Mouse (Mus musculus): ENCODE measurements at regions not wholly inside any gene's neighbourhood (a gene's known extent, or its start where the extent isn't known, plus 50 kb on each side); places are given as distances from the start of the nearest gene placed in this dataset.

DNA sequence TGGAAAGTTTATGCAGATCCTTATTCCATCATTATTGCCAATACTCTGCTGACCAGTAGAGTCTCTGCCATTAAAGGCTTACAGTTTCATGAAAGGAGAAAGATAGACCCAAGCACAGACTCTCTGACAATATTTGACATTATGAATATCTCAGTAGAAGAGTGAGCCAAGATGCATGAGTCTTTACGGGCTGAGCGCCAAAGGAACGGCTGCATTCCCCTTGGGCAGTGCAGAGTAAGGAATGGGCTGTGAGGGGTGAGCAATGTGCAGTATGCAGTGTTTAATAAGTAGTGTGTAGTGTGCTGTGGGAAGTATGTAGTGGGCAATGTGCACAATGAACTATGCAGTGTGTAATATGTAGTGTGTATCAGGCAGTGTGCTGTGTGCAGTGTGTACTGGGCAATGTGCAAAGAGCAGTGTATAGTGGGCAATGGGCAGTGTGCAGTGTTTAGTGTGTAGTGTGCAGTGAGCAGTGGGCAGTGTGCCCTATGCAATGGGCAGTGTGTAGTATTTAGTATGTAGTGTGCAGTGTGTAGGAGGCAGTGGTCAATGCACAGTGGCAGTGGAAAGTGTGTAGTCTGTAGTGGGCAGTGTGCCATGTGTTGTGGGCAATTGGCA, 671.8 kb downstream of the 5730522E02Rik start:
- 84% methylated on average over 3 of the region's 3 CpGs for WGBS
- H3K36me3 ChIP-seq (ENCODE audit: control insufficient read depth, insufficient read depth, low read length), result no peaks in the 10 kb centered on the region
- H3K27ac ChIP-seq (ENCODE audit: insufficient read depth, low read depth, low read length), result no peak overlapping the region
- H3K27me3 ChIP-seq (ENCODE audit: control insufficient read depth, insufficient read depth, low read length), result no peaks in the 10 kb centered on the region
- no peaks in the 10 kb centered on the region for H3K4me1 ChIP-seq (ENCODE audit: control insufficient read depth, insufficient read depth, insufficient read length, low read length)
- no peak overlapping the region for H3K4me3 ChIP-seq (ENCODE audit: low read depth, low read length)
- TF ChIP-seq POLR2A (IDR thresholded peaks at IDR 0.05; ENCODE audit: low read depth, low read length) (no peak), CTCF (IDR thresholded peaks at IDR 0.05; ENCODE audit: extremely low read depth, insufficient read length, insufficient replicate concordance, low read depth, low read length) (no peak)

DNA sequence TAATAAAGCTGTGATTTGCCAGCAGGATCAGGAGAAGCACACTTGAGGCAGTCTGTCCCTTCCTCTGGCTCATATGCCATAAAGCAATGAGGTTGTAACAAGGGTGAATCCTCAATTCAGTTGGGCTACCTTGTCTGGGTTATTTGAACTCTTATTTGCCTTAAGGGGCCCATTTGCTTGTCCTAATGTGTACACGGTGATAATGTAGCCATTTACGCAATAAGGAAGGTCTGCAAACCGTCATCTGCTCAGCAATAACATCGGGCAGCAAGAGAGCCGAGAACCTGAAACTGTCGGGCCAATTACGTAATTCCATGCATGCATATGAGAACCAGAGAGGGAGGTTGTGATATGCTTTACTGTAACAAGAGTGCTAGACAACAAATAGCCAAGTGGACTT, 674.5 kb downstream of the 5730522E02Rik start:
- Histone ChIP-seq H3K27me3 (ENCODE audit: control insufficient read depth, insufficient read depth, low read length) (no peaks in the 10 kb centered on the region), H3K4me1 (ENCODE audit: control insufficient read depth, insufficient read depth, insufficient read length, low read length) (no peaks in the 10 kb centered on the region), H3K4me3 (ENCODE audit: low read depth, low read length) (no peak overlapping the region), H3K27ac (ENCODE audit: insufficient read depth, low read depth, low read length) (no peak overlapping the region), H3K36me3 (ENCODE audit: control insufficient read depth, insufficient read depth, low read length) (no peaks in the 10 kb centered on the region)
- WGBS, result 21% methylated on average over 7 of the region's 7 CpGs
- TF ChIP-seq POLR2A (IDR thresholded peaks at IDR 0.05; ENCODE audit: low read depth, low read length), result no peak
- no peak for TF ChIP-seq CTCF (IDR thresholded peaks at IDR 0.05; ENCODE audit: extremely low read depth, insufficient read length, insufficient replicate concordance, low read depth, low read length)

DNA sequence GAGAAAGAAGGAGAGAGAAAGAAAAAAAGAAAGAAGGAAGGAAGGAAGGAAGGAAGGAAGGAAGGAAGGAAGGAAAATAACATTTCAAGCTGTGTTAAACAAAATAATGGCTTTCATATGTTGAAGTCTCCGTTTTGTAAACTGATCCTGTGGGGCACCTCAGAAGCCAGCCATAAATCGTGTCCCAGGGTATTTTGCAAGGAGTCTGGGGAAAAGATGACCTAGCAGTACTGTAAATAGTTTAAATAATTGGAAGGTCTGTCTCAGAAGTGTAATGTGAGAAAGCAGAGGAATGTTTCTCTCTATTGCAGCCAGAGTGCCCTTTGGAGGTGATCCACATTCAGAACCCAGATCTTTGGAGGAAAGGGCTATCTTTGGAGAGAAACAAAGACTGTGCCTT, 677.5 kb downstream of the 5730522E02Rik start:
- TF ChIP-seq POLR2A (IDR thresholded peaks at IDR 0.05; ENCODE audit: low read depth, low read length), result no peak
- no peak for TF ChIP-seq CTCF (IDR thresholded peaks at IDR 0.05; ENCODE audit: extremely low read depth, insufficient read length, insufficient replicate concordance, low read depth, low read length)
- Histone ChIP-seq H3K27me3 (ENCODE audit: control insufficient read depth, insufficient read depth, low read length) (no peaks in the 10 kb centered on the region), H3K4me1 (ENCODE audit: control insufficient read depth, insufficient read depth, insufficient read length, low read length) (no peaks in the 10 kb centered on the region), H3K36me3 (ENCODE audit: control insufficient read depth, insufficient read depth, low read length) (no peaks in the 10 kb centered on the region), H3K4me3 (ENCODE audit: low read depth, low read length) (no peak overlapping the region), H3K27ac (ENCODE audit: insufficient read depth, low read depth, low read length) (no peak overlapping the region)
- 51% methylated on average over 2 of the region's 2 CpGs for WGBS

DNA sequence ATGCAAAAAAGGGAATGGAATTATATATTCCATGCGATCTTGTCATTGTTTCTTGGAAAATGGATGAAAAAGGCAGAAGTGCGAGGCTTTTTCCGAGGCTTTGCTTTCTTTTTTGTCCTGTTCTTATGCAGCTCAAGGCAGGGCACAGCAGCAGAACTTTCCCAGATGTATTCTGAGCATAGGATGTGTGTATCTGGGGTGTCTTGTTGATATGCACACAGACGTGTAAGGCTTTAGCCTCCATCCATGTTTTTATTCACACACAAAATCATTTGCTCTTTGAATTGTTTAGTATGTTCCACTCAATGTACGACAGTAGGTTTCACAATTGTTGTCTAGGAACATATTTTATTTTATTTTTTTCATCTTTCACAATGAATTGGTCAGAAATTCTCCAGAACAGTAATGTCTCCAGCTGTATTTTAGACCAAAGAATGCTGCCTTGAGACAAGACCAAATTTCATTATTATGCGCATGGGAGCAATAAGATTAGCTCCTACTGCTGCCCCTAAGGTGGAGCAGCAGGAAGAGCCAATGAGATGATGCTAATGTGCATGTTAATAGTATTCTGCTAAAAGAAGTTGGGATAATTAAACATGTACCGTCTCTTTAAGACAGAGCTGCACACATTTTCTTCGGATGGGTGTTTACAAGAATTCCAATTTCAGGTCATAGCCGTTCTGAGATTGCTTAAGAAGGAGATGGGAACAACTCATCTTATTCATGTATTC, 678.7 kb downstream of the 5730522E02Rik start:
- Histone ChIP-seq H3K27ac (ENCODE audit: insufficient read depth, low read depth, low read length) (no peak overlapping the region), H3K36me3 (ENCODE audit: control insufficient read depth, insufficient read depth, low read length) (no peaks in the 10 kb centered on the region), H3K4me3 (ENCODE audit: low read depth, low read length) (no peak overlapping the region), H3K4me1 (ENCODE audit: control insufficient read depth, insufficient read depth, insufficient read length, low read length) (no peaks in the 10 kb centered on the region), H3K27me3 (ENCODE audit: control insufficient read depth, insufficient read depth, low read length) (no peaks in the 10 kb centered on the region)
- WGBS, result 74% methylated on average over 9 of the region's 9 CpGs
- no peak for TF ChIP-seq CTCF (IDR thresholded peaks at IDR 0.05; ENCODE audit: extremely low read depth, insufficient read length, insufficient replicate concordance, low read depth, low read length)
- TF ChIP-seq POLR2A (IDR thresholded peaks at IDR 0.05; ENCODE audit: low read depth, low read length), result no peak

DNA sequence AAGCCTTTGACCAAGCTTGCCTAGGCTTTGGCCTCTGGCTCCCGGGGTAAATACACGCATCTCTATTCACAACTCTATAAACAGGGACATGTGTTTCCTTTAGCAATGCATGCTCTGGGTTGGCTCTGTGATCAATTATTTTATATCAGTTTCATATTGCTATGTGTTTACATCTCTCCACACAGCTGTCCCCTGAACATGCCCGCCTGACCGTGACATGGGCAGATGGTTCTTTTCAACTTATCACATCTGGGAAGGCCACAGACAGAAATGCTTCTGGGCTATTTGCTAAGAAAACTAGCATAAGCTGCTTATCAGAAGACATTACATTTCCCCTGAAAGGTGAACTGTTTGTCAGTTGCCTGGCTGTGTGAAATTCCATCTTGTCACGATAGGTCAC, 682.5 kb downstream of the 5730522E02Rik start:
- TF ChIP-seq POLR2A (IDR thresholded peaks at IDR 0.05; ENCODE audit: low read depth, low read length), result no peak
- TF ChIP-seq CTCF (IDR thresholded peaks at IDR 0.05; ENCODE audit: extremely low read depth, insufficient read length, insufficient replicate concordance, low read depth, low read length), result no peak
- no peak overlapping the region for H3K27ac ChIP-seq (ENCODE audit: insufficient read depth, low read depth, low read length)

DNA sequence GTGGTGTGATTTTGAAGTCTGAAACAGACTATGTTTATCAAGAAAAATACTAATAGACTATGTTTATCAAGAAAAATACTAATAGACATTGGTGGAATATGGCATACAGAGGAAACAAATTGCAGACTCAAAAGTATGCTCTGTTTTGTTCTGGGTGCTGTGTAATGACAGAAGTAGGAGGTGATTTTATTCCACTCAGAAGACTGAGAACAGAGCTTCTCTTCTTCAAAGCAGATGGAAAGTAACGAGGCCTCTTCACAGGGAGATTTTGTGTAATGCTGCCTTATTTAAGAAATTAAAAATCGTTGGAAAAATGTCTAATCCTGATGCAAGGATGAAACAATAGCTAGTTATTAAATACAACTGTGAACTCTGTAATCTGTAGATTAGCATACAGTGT, 691.7 kb downstream of the 5730522E02Rik start:
- H3K4me3 ChIP-seq (ENCODE audit: low read depth, low read length), result no peak overlapping the region
- H3K4me1 ChIP-seq (ENCODE audit: control insufficient read depth, insufficient read depth, insufficient read length, low read length), result no peaks in the 10 kb centered on the region
- TF ChIP-seq POLR2A (IDR thresholded peaks at IDR 0.05; ENCODE audit: low read depth, low read length), result no peak
- 59% methylated on average over 2 of the region's 2 CpGs for WGBS
- H3K36me3 ChIP-seq (ENCODE audit: control insufficient read depth, insufficient read depth, low read length), result no peaks in the 10 kb centered on the region
- no peak overlapping the region for H3K27ac ChIP-seq (ENCODE audit: insufficient read depth, low read depth, low read length)
- no peaks in the 10 kb centered on the region for H3K27me3 ChIP-seq (ENCODE audit: control insufficient read depth, insufficient read depth, low read length)

More for the DNA sequence above, 682.5 kb downstream of the 5730522E02Rik start:
- 75% methylated on average over 5 of the region's 5 CpGs for WGBS
- no peak overlapping the region for H3K4me3 ChIP-seq (ENCODE audit: low read depth, low read length)
- no peaks in the 10 kb centered on the region for H3K27me3 ChIP-seq (ENCODE audit: control insufficient read depth, insufficient read depth, low read length)
- no peaks in the 10 kb centered on the region for H3K36me3 ChIP-seq (ENCODE audit: control insufficient read depth, insufficient read depth, low read length)
- H3K4me1 ChIP-seq (ENCODE audit: control insufficient read depth, insufficient read depth, insufficient read length, low read length), result no peaks in the 10 kb centered on the region

DNA sequence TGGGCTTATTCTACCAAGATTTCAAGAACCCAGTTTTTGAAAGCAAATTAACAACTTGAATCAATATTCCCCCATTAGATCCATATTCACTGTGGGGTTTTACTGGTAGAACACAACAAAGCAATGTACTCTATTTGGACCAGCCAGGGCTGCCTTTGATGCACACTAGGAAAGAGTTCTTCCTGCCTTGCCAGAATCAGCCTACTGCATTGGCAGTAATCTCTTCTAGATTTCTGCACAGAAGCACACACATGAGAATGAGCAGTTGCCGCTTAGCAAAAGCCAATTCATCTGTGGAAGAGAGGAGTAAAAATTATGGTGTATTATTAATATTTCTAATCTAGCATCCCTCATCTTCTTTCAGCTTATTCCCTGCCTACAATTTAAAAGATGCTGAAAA, 692.4 kb downstream of the 5730522E02Rik start:
- no peaks in the 10 kb centered on the region for H3K27me3 ChIP-seq (ENCODE audit: control insufficient read depth, insufficient read depth, low read length)
- no peaks in the 10 kb centered on the region for H3K4me1 ChIP-seq (ENCODE audit: control insufficient read depth, insufficient read depth, insufficient read length, low read length)
- no peaks in the 10 kb centered on the region for H3K36me3 ChIP-seq (ENCODE audit: control insufficient read depth, insufficient read depth, low read length)
- 92% methylated on average over 1 of the region's 1 CpGs for WGBS
- no peak overlapping the region for H3K27ac ChIP-seq (ENCODE audit: insufficient read depth, low read depth, low read length)
- TF ChIP-seq CTCF (IDR thresholded peaks at IDR 0.05; ENCODE audit: extremely low read depth, insufficient read length, insufficient replicate concordance, low read depth, low read length) (no peak), POLR2A (IDR thresholded peaks at IDR 0.05; ENCODE audit: low read depth, low read length) (no peak)
- H3K4me3 ChIP-seq (ENCODE audit: low read depth, low read length), result no peak overlapping the region

Measured in small intestine, adult 2 months (tissue).